Mouse (Mus musculus) stomach, postnatal 0 days (tissue): Measurements from ENCODE around the gene Dmrta1. TPM values are rescaled to one million over a fixed set of nuclear protein-coding genes. Genes with fewer than 3 reads are reported as not detected.

ENCODE experiments used
- ATAC-seq: fragments of 200-750 bp; cut with Nextera tagmentation; 2 replicates; pipeline ENCODE4 v1.8.0; 2017; ENCODE audit not compliant: low FRiP score, low TSS enrichment
- DNase-seq: peaks from one replicate; pipeline ENCODE4 v3.0.0-alpha.2; 2016; ENCODE audit warnings: low spot score
- H3K27ac ChIP-seq: fragments of 300-500 bp; sonication (generic); replicated peaks from 2 replicates; pipeline ENCODE4 v1.5.1; 2014; ENCODE audit warnings: mild to moderate bottlenecking, control low read depth
- H3K27me3 ChIP-seq: fragments of 300-500 bp; sonication (generic); 2 replicates; pipeline ENCODE4 v1.6.1; 2014; ENCODE audit warnings: low read length; ENCODE audit not compliant: control insufficient read depth, insufficient read depth
- H3K36me3 ChIP-seq: fragments of 300-500 bp; sonication (generic); 2 replicates; pipeline ENCODE4 v1.6.1; 2014; ENCODE audit warnings: low read length, mixed read lengths; ENCODE audit not compliant: control insufficient read depth, insufficient read depth
- H3K4me1 ChIP-seq: fragments of 300-500 bp; sonication (generic); replicated peaks from 2 replicates; pipeline ENCODE4 v1.6.1; 2014; ENCODE audit warnings: antibody characterized with exemption; ENCODE audit not compliant: control insufficient read depth, insufficient read depth
- H3K4me2 ChIP-seq: fragments of 300-500 bp; sonication (generic); replicated peaks from 2 replicates; pipeline ENCODE4 v1.6.1; 2014; ENCODE audit warnings: low read depth, mild to moderate bottlenecking, control low read depth, moderate library complexity
- H3K4me3 ChIP-seq: fragments of 300-500 bp; sonication (generic); 2 replicates; pipeline ENCODE4 v1.5.1; 2014; ENCODE audit warnings: low read depth, low read length, control low read depth
- H3K9ac ChIP-seq: fragments of 300-500 bp; sonication (generic); 2 replicates; pipeline ENCODE4 v1.6.1; 2014; ENCODE audit warnings: mild to moderate bottlenecking, low read length, control low read depth, mixed read lengths
- H3K9me3 ChIP-seq: fragments of 300-500 bp; sonication (generic); 2 replicates; pipeline ENCODE4 v1.6.1; 2016; ENCODE audit warnings: low read length; ENCODE audit not compliant: control insufficient read depth
- CTCF ChIP-seq: IDR thresholded peaks from 2 replicates; pipeline ENCODE4 v1.5.1; 2016; ENCODE audit warnings: antibody characterized with exemption, low read depth, mild to moderate bottlenecking, moderate library complexity
- EP300 ChIP-seq: optimal IDR thresholded peaks from 2 replicates; pipeline ENCODE3; 2016; ENCODE audit warnings: antibody characterized with exemption
- WGBS: fragments of 180-500 bp; shearing (Covaris S2); extraction: QIAGEN DNeasy Blood & Tissue Kit; methylation state at CpG from one replicate; pipeline ENCODE4 v1.1.7; 2014; 5-methylcytosine and 5-hydroxymethylcytosine counted together
- polyA plus RNA-seq: library from polyadenylated mRNA; unstranded; fragments of >200 nt; fragmentation: Nextera tagmentation; extraction: Ambion mirVana; gene quantifications from 2 replicates; pipeline ENCODE4 v1.2.1, GENCODE M21; 2015

Gene Dmrta1
- 0.08 and 0.17 TPM in 2 replicates for polyA plus RNA-seq

DNA sequence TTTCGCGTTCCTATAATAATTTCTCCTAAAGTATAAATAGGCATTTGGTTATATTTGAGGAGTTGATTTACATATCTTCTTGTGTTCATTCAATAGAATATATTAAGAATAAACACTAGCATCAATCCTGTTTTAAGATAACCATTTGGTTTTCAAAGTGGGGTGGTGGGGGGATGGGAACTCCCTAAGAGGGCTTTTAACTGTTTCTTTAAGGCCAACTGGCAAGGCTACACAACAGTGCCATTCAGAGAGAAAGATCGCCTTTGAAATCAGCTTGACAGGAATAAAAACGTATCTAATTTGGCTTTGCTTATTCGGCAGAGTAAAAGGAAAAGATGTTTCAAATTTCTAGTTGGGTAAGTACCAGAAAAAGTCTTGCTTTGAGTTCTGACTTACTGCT is at the start of gene Dmrta1:
Dmrta1 (plus strand) TSS at position 242 of the 400 bp plus-strand sequence.
- Histone ChIP-seq H3K4me1 (no peaks in the 10 kb centered on the region), H3K9me3 (no peaks in the 10 kb centered on the region), H3K9ac (no peak within 1 kb of the TSS), H3K36me3 (no peaks in the 10 kb centered on the region), H3K27ac (no peak within 1 kb of the TSS), H3K27me3 (no peaks in the 10 kb centered on the region), H3K4me2 (no peak within 1 kb of the TSS), H3K4me3 (no peak within 1 kb of the TSS)
- DNase-seq = no peak
- TF ChIP-seq CTCF = no peak
- no peak for TF ChIP-seq EP300
- no peak for ATAC-seq
- 50% methylated on average over 5 of the region's 5 CpGs for WGBS

DNA sequence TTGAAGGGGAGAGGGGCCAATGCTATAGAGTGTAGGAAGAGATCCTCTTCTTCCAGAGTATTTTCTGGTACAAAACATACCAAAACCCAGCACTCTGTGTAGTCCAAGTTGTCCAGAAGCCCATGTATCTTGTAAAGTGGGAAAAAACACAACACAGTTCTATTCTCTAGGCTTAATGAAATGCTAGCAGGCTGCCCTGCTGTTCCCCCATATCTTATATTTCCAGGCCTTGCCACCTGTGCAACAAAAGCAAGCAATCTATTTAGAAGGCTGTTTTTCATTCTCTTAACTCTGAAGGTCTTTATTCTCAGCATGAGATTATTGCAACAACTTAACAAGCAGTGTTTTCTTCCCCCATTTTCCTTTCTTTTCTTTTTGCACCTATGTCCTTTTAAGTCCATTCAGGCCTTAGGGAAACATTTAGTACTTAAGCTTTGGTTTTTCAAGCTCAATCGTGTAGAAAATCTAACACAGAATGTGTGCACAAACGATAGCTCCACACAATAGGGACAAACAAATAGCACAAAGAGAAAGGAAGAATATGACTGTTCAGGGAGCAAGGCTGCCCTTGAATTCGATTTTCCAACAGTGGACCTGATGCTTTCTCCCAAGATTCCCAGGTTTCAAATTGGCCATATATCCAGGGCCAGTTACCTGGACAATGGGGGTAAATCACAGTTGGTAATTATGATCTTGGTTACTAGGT is 48.7 kb upstream of the Dmrta1 start:
- Histone ChIP-seq H3K4me1 (no peaks in the 10 kb centered on the region), H3K9me3 (no peaks in the 10 kb centered on the region), H3K36me3 (no peaks in the 10 kb centered on the region), H3K27ac (no peak overlapping the region), H3K27me3 (no peaks in the 10 kb centered on the region), H3K4me2 (no peak overlapping the region), H3K9ac (no peak overlapping the region), H3K4me3 (no peak overlapping the region)
- ATAC-seq (no peak), DNase-seq (no peak)
- TF ChIP-seq EP300 = no peak
- no peak for TF ChIP-seq CTCF
- 54% methylated on average over 3 of the region's 3 CpGs for WGBS

DNA sequence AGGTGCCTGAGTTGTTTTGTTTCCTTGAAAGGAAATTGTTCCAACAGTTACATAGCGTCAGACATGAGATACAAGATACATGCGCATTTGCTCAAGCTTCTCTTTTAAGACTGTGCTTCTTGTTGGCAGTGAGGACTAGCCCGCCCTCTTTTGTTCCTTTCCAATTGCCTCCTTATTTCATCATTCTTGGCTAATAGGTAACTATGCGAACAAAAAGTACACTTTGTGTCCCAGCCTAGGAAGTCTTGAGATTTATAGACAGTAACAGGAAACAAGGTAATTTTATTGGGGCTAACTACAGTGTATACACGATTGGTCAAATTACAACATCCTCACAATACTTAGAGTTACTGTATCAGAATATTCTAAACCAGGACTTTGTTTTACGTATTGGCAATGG is 47.7 kb upstream of the Dmrta1 start:
- TF ChIP-seq EP300 (no peak), CTCF (no peak)
- H3K4me1 ChIP-seq = no peaks in the 10 kb centered on the region
- H3K9ac ChIP-seq = no peak overlapping the region
- H3K4me3 ChIP-seq = no peak overlapping the region
- 66% methylated on average over 6 of the region's 6 CpGs for whole genome bisulfite sequencing
- H3K9me3 ChIP-seq = no peaks in the 10 kb centered on the region
- DNase-seq (no peak), ATAC-seq (no peak)
- H3K36me3 ChIP-seq = no peaks in the 10 kb centered on the region
- H3K27me3 ChIP-seq = no peaks in the 10 kb centered on the region
- H3K4me2 ChIP-seq = no peak overlapping the region
- no peak overlapping the region for H3K27ac ChIP-seq

DNA sequence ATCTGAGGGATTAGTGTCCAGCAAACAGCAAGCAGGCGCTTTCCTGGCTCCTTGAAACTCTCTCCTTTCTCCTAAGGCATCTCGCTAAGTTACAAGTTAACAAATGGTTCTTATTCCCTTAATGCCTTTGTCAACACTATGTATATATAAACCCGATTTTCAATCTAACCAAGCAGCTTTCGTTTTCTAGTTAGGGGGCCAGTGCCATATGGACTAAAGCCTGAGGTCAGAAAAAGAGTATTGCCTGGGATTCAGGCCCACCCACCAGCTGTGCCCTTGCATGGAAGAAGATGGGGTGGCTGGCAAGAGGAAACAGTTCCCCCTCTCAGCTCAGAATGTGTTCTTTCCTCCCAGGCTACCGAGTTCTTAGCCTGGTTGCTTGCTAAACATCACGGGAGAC is 40.6 kb upstream of the Dmrta1 start:
- no peak overlapping the region for H3K4me2 ChIP-seq
- no peaks in the 10 kb centered on the region for H3K9me3 ChIP-seq
- DNase-seq = no peak
- no peaks in the 10 kb centered on the region for H3K4me1 ChIP-seq
- no peaks in the 10 kb centered on the region for H3K27me3 ChIP-seq
- H3K9ac ChIP-seq = no peak overlapping the region
- 17% methylated on average over 6 of the region's 6 CpGs for WGBS
- no peak for TF ChIP-seq CTCF
- no peak for TF ChIP-seq EP300
- H3K4me3 ChIP-seq = no peak overlapping the region
- no peak overlapping the region for H3K27ac ChIP-seq
- H3K36me3 ChIP-seq = no peaks in the 10 kb centered on the region
- no peak for ATAC-seq

DNA sequence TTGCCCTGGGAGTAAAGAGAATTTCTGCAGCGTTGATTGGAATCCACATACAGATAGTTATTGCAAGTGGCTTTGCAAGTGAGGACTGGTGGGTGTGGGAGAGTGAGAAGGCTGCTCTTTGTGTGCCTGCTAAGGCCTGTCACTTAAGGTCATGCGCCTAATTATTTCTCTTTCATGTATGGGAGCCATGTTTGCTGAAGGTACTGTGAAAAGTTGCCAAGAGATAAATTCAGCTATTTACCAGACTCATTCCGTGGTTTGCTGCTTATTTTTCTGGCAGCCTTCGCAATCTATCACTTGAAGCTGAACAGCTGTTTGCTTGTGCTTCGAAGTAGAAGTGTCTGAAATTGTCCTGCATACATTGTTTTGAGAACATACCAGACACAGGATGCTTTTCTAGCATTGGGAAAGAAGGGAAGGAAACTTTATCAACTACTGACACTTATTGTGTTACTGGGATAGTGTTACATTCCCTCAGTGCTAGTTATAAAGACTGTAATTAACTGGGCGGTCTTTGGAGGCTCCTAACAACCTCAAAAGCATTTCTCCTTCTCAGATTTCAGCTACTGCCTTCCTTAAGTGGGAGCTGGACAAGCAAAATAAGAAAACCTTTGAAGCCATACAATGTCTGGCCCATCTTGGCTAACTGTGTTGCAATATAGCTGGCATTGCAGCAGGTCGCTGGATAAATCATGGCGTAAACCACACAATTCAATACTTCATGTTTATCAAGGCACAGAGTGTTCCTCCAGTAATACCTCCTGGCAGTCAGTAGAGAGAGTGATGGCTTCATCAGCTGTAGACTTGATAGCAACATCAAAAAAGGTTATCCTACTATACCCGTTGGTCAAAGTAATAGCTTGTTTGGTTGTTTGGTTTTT is 34.8 kb upstream of the Dmrta1 start:
- H3K4me1 ChIP-seq = no peaks in the 10 kb centered on the region
- DNase-seq (no peak), ATAC-seq (no peak)
- H3K4me2 ChIP-seq = no peak overlapping the region
- no peaks in the 10 kb centered on the region for H3K9me3 ChIP-seq
- WGBS = 50% methylated on average over 9 of the region's 9 CpGs
- no peak overlapping the region for H3K9ac ChIP-seq
- no peak for TF ChIP-seq EP300
- TF ChIP-seq CTCF = no peak
- no peaks in the 10 kb centered on the region for H3K27me3 ChIP-seq
- no peak overlapping the region for H3K27ac ChIP-seq
- no peak overlapping the region for H3K4me3 ChIP-seq
- H3K36me3 ChIP-seq = no peaks in the 10 kb centered on the region
